Mouse (Mus musculus): Measurements from ENCODE around the gene Rrp9.

The Rrp9 gene

DNA sequence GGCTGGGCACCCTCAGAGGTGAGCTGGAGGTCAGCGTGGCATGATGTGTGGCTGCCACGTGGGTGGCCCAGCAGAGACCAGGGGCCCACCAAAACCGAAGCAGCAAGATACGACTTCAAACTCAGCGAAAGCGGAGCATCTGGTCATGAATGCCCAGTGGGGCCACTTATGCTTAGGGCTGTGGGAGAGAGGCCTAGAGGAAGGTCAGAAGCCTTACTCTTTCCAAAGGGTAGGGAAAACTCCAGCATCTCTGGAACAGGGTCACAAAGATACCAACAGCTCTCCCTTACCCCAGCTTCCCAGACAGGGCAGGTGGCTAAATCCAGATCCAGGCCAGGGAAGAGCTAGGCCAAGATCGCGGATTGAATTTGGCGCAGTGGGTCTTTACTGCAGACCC, 18.6 kb upstream of the Rrp9 start:
- no peak for DNase-seq (ENCODE audit: low spot score)

DNA sequence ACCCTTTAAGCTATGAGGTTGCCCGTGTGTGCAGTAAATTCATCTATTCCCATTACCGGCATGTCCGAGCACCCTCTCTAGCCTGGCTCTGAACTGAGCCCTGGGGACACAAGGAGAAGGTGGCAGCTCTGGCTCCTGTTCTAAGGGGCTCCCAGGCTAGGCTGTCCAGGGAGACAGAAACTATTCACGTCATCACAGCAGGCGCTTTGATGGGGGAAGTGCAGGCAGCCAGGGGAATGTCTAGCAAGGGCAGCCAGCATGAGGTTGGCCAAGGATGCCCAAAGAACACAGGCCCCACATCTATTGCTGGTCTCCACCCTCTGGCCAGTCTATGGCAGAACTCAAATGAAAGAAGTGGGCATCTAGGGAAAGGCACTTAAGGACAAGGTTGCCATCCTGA, 17.8 kb upstream of the Rrp9 start:
- no peak for DNase-seq (ENCODE audit: low spot score)

DNA sequence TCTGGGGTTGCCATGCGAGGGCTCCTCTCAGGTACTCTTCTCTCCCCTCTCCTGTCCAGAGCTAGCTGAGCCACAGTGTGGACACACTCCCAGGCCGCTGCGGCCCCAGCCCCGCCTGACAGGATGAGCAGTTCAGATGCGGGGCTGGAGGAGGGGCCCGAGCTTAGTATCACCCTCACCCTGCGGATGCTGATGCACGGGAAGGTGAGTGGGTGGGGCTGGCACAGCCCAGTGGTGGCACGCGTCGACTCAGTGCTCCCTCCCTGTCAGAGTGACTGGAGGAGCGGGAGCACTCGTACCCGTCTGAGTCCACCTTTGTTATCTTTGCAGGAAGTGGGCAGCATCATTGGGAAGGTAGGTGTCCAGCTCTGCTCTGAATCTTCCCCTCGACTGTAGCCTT, 15.8 kb upstream of the Rrp9 start:
- DNase-seq (ENCODE audit: low spot score): no peak

DNA sequence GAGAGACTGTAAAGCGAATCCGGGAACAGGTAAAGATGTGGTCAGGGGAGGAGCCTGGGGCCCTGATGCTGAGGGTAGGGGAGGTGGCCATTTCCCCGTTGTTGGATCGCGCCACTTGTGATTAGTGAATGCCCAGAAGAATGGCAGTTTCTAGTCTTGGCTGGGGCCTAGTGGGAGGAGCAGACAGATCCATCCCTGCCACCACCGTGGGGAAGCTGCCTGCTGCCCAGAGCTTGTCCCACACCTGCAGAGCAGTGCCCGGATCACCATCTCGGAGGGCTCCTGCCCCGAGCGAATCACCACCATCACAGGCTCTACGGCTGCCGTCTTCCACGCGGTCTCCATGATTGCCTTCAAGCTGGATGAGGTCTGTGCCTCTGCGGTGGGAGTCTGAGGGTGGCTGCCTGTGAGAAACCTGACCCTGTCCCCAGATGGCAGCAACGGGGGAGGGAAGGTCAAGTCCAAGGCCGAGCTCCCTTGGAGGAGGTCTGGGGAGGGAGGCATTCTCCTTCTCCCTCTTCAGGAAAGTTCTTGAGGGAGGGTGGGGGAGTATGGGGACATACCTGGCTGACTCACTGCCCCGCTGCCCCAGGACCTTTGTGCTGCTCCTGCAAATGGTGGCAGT, 15.2 kb upstream of the Rrp9 start:
- no peak for DNase-seq (ENCODE audit: low spot score)

DNA sequence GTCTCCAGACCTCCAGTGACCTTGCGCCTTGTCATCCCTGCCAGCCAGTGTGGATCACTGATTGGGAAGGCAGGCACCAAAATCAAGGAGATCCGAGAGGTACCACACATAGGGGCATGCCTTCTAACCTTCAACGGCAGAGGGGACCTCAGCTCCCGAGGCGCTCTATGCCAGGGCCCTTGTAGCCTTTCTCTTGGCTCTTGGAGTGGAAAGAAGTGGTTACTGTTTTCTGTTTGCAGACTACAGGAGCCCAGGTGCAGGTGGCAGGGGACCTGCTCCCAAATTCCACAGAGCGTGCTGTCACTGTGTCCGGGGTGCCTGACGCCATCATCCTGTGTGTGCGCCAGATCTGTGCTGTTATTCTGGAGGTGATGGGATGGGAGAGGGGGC, 14.7 kb upstream of the Rrp9 start:
- no peak for DNase-seq (ENCODE audit: low spot score)

DNA sequence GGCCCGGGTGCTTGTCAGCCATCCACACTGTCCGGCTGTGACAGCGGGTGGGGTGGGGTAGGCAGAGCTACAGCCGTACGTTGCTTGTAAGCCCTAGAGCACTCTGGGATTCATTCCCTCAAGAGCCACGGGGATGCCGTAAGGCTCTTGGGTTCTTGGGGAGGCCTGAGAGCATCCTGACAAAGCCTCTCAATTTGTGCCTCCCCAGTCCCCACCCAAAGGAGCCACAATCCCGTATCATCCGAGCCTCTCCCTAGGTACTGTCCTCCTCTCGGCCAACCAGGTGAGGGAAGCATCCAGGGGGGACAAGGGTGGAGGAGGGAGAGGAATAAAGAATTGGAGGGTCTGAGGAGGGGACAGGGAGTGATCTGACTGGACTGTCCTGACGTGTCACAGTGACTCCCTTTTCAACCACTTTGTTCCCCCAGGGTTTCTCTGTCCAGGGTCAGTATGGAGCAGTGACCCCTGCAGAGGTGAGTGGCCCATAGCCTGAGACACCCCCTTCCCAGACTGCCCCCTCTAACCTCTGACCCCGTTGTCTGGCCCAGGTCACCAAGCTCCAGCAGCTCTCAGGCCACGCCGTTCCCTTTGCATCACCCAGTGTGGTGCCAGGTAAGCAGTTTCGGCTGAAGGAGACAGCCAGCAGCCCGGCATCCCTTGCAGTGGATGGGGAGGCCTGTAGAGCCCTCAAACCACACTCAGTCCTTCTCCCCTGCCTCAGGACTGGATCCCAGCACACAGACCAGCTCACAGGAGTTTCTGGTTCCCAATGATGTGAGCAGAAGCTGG, 13.9 kb upstream of the Rrp9 start:
- DNase-seq (ENCODE audit: low spot score): no peak

DNA sequence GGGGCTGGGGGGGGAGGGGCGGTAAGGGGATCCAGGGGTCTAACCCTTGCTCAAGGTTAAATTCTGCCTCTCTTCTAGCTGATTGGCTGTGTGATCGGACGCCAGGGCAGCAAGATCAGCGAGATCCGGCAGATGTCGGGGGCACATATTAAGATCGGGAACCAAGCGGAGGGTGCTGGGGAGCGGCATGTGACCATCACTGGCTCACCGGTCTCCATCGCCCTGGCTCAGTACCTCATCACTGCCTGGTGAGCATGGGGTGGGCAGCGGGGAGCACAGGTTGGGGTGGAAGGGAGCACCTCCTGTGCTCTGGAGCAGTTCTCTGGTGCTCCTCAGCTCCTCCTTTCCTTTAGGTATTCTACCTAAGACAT, 13.3 kb upstream of the Rrp9 start:
- DNase-seq (ENCODE audit: low spot score): no peak

DNA sequence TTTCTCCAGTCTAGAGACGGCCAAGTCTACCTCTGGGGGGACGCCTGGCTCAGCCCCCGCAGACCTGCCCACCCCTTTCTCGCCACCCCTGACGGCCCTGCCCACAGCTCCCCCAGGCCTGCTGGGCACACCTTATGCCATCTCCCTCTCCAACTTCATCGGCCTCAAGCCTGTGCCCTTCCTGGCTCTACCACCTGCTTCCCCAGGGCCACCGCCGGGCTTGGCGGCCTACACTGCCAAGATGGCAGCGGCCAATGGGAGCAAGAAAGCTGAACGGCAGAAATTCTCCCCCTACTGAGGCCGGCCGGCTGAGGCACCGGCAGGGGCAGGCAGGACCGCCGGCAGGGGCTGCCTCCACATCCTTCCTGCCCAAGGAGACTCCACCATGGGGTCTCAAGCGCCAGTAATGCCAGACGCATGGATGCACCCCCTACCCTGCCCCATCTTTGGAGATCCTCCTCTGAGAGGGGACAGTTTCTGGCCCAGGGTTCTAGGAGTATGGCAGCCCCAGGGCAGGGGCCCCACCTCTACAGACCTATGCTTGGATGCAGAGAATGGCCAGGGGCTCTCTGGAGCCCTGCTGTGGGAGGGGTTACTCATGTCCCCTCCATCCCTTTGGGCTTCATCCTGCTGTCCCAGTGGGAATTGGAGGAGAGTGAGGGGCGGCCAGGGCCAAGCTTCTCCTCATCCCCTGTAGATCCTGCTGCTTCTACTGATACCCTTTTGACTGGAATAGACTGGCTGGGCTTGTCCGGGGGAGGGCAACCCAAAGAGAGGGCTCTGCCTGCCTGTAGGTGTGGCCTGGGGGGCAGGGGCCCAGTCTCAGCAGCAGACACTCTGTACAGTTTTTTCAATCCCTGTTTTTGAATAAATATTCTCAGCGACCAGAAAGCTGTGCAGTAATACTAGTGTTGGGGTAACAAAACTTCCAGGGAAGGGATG, 12.4 kb upstream of the Rrp9 start:
- DNase-seq (ENCODE audit: low spot score): no peak

DNA sequence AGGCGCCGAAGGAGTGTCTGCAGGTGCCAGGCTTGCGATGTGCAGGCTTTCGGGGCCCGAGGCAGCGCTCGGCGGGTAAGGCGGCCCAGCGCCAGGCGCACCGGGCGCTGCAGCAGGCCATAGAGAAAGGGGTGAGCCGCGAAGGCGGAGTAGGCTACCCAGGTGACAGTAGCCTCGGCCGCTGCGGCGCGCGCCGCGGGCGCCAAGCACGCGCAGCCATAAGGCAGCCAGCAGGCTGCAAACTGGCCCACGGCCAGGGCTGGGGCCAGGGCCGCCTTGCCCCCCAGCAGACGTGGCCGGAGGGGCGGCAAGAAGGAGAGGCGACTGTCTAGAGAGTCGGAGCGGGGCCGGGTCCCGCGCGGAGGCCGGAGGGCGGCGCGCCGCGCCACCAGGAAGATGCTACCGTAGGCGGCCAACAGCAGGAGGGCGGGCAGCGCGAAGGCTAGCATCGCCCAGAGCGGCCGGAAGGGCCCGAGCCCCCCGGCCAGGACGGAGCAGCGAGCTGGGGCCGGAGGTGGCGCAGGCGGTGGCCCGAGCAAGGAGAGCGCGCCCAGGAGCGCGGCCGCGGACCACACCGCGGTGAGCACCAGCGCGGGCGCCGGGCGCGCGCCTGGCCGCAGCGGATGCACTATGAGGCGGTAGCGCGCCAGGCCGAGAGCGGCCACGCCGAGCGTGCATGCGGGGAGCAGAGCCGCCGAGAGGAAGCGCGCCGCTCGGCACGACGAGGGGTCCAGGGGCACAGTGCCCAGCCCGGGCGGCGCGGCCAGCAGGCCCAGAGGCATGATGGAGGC, 10.8 kb upstream of the Rrp9 start:
- no peak for DNase-seq (ENCODE audit: low spot score)

DNA sequence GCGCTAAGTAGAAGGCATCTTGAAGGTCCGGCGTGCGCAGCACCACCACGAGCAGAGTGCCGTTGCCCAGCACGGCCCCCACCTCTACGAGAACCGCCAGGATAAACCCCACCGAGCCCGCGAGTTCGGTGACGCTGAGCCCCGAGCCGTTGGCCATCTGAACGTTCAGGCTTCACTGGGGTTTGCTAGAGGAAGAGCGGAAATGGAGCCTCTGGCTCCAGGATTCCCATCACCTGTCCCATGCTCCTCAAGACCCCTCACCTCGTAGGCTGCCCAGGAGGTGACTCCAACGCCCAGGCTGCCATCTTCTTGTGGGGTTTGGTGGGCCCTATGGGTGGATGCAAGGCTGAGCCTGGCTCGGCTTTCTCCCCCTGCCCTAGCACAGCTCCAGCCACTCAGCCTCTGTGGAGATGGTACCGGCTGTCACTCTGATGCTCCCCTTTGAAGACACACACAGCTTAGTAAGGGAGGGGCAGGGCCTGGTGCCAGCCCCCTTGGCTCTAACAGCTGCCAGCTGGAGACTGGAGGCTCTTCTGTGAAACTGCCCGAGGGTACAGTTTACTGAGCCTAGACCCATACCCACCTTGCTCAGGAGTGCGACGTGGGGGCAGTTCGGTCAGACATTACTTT, 10.1 kb upstream of the Rrp9 start, which contains the start of gene Gpr62:
Gene Gpr62, minus strand, starts transcription at position 368 of the 630 bp plus-strand sequence.
- no peak for DNase-seq (ENCODE audit: low spot score)

DNA sequence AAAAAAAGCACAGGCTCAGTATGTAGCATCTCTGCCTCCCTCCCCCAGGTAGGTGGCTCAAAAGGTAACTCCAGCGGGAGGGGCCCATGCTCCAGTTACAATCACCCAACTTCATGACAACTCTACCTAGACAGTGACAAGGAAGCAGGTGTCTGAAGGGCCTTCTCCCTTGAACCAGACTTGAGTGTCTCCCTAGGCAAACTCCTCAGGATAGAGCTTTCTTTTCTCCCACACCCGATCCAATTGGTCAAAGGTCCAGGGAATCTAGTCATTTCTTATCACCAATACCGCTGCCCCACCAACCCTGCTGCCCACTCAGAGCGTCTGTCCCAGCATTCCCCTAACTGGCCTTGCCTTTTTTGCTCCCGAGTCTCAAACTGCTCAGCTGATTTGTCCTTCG, 9.0 kb upstream of the Rrp9 start:
- DNase-seq (ENCODE audit: low spot score): no peak

DNA sequence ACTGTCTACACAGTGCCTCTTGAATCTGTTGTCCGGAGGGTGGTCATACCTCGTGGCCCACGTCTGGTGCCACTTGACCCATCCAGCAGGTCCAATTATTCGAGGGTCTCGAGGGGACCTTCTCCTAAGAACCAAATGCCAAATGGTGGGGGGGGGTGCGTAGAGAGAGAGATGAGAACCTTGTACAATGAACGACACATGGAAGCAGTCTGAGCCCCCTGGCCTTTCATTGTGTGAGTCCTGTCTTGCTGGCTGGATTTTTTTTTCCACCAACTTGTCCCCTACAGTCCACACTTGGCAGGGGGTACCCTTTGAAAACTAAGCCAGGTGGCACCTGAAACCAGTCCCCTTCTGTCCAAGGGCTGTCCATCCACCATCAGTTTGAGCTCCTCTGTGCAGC, 8.0 kb upstream of the Rrp9 start:
- no peak for DNase-seq (ENCODE audit: low spot score)

DNA sequence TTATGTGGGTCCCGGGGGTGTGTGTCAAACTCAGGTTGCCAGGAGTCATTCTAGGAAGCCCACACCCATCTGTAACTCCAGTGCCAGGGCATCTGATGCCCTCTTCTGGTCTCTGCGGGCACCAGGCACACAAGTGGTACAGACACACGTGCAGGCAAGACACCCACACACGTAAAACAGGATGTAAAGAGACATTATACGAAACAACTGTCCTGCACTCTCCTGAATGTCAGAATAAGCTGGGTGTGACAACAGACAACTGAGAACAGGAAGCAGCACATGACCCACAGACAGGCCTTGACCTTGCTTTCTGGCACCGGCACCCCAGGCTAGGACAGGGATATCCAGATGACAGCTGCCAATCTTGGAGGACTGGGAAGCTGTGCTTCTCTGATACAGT, 6.4 kb upstream of the Rrp9 start:
- no peak for DNase-seq (ENCODE audit: low spot score)

DNA sequence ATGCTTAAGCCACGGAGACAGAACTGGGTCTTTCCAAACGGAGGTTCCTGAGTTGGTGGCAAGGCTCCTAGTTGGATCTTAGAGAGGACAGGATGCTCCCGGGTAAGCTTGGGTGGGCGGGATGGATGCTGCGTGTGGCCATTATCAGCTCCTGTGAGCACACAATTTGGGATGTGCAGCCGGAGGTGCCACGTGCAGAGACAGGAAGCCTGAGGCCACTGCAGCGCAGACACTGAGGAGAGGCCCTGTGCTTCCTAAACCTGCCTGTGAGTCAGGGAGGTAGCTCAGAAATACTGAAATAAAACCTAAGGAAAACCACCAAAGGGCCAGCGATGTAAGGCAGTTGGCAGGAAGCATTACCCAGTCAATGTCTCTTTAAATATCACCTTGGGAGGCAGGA, 6.0 kb upstream of the Rrp9 start:
- no peak for DNase-seq (ENCODE audit: low spot score)

DNA sequence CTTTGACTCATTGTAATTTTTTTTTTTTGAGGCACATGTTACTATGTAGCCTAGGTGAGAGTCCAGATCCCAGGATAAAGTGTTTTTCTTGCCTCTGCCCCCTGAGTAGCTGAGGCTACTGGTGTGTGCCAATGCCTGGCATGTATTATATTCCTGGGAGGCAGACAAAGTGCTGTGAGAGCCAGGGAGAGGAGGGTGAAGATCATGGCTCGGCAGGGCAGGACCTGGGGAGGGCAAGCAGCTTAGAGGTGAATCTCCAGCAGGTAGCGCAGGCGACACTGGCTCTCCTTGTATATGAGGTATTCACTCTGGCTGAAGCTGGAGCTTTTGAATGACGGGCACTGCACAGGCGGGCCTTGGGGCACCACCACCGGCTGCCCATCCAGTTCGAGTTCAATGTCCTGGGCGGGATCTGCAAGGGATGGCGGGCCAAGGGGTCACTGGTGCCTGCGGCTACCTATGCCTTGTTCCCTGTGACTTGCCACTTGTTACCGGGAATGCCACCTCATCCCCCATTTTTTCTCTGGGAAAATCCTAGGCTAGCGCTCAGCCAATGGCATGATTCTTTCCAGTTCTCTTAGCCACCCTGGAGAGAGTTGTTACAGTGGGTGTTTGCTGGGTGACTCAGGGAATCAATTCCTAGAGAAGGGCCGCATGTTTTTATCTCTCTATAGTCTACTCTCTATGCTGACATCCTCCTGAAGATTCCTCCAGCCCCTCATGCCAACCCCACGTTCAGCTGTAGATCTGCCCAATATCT, 4.6 kb upstream of the Rrp9 start:
- no peak for DNase-seq (ENCODE audit: low spot score)

DNA sequence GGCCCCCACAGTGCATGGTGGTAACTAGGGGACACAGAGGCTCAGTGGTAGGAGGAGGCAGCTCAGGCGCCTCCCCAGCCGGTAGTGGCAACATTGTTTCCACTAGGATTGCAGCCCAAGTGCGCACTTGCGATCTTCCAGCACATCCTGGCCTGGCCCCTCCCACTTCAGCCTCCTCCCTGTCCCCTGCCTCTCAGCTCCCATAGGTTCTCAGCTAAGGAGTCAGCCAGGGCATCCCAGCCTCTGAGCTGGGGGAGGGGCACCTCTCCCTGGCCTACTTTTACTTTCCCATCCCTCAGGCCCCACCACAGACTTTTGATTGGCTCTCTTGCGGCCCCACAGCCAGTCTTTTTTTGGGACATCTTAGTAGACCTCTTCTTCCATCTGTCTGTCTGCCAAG, 3.9 kb upstream of the Rrp9 start:
- peak; percentile 20 for DNase-seq (ENCODE audit: low spot score)

DNA sequence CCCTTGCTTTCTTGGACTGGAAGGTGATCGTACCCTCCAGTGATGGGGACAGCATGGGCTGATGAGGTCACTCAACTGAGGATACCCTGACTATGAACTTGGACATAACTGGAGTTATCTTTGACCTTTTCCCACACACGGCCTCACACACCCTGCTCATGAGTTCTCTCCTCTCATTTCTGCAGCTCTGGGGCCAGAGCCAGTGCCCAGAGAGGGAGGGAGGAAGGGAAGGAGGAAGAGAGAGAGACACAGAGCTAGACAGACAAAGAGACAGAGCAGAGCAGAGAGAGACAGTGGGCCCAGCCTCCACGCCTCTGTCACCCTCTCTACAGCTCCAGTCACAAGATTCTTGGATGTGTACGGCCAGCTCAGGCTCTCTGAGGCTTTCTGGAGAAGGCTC, 3.4 kb upstream of the Rrp9 start:
- DNase-seq (ENCODE audit: low spot score): peak; percentile 1

DNA sequence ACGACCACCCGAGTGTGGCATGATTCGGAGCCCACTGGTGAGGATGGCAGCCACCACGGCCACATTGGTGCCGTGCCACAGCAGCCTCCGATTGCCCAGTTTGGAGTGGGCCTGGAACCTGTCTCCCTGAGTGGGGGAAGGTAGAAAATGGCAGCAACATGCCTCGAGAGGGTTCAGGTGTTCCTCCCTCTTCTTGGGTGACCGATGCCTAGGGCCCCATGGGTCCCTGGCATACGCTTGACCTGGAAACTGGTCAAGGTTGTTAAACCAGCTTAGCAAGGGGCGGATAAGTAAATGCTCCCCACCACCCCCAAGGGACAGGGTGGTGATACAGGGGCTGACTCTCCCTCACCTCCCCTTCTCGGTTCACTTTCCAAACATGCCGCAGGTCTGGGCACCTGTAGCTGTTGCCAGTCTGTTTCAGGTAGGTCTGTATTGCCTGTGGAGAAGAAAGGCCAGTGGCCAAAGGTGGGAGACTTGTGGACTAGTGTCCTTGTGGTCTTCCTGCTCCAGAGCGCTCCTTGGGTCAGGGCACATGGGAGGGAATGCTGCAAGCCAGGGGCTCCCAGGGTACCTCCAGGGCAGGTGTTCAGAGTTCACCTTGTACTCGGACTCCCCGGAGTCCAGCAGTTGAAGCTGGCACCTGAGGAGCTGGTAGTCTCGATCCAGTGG, 2.5 kb upstream of the Rrp9 start:
- DNase-seq (ENCODE audit: low spot score): peak; percentile 1

DNA sequence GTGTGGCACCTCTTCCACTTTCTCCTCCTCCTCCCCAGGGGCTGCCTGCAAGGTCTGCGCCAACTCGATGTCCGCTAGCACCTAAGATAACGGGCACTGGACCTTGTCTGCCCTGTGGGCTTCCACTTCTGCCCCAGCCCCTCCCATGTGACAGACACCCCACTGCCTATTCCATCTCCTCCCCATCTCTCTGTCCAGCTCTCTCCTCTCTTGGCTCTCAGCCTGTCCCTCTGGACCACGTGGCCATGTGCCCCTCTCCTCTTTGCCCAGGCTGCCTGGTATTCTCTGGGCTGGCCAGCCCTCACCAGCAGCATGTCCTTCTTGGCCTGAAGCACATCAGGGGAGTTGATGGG, 2.0 kb upstream of the Rrp9 start:
- peak; percentile 0 for DNase-seq (ENCODE audit: low spot score)

DNA sequence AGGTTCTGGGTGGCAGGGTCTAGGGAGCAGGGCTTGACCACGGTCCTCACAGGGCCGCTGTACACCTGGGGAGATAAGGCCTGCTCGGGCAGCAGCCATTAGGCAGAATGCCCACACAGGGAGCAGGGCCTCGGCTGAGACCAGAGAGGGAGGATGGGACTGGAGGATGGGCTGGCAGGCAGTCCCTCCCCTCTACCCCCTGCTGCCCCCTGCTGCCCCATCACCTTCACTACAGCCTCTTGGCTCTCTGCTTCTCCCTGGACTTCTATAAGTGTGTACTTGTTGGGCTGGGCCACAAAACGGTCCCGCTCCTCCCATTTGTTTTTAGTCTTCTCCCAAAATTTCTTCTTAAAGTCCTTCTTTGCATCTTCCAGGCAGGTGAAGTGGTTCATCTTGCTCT, 1.3 kb upstream of the Rrp9 start:
- no peak for DNase-seq (ENCODE audit: low spot score)

All from ovary, postnatal 10 days (tissue).